Mouse (Mus musculus) embryo, embryonic 10.5 days (tissue): ENCODE results near the gene Cd47.

Source experiments
- DNase-seq: peaks from one replicate; pipeline ENCODE4 v3.0.0-alpha.2; 2015; ENCODE audit warnings: low spot score

The Cd47 gene

GRCm38 (mm10) chr16:49834130-49834693 is 33.9 kb downstream of the Cd47 start:
- no peak for DNase-seq

GRCm38 (mm10) chr16:49836634-49837164 is 36.4 kb downstream of the Cd47 start:
- DNase-seq, result no peak

- DNase-seq, result no peak
Measured at GRCm38 (mm10) chr16:49838923-49839322, 38.6 kb downstream of the Cd47 start.

- DNase-seq, result peak; percentile 51
Measured at GRCm38 (mm10) chr16:49839681-49840535, 39.6 kb downstream of the Cd47 start.

GRCm38 (mm10) chr16:49843723-49844122 is 43.4 kb downstream of the Cd47 start:
- no peak for DNase-seq

- no peak for DNase-seq
Measured at GRCm38 (mm10) chr16:49847224-49848003, 47.1 kb downstream of the Cd47 start.

GRCm38 (mm10) chr16:49848651-49849050 is 48.3 kb downstream of the Cd47 start:
- no peak for DNase-seq

GRCm38 (mm10) chr16:49852940-49853339 is 52.6 kb downstream of the Cd47 start:
- no peak for DNase-seq

- DNase-seq, result no peak
Measured at GRCm38 (mm10) chr16:49853633-49854032, 53.3 kb downstream of the Cd47 start.

- DNase-seq, result no peak
Measured at GRCm38 (mm10) chr16:49854194-49854593, 53.9 kb downstream of the Cd47 start.

GRCm38 (mm10) chr16:49854931-49855835 is 54.9 kb downstream of the Cd47 start:
- DNase-seq, result peak; percentile 91

GRCm38 (mm10) chr16:49855836-49856503 is 55.6 kb downstream of the Cd47 start:
- DNase-seq, result peak; percentile 69

- no peak for DNase-seq
Measured at GRCm38 (mm10) chr16:49856661-49857060, 56.3 kb downstream of the Cd47 start.

GRCm38 (mm10) chr16:49857504-49858160 is 57.3 kb downstream of the Cd47 start:
- peak; percentile 32 for DNase-seq

- DNase-seq, result no peak
Measured at GRCm38 (mm10) chr16:49858161-49858906, 58.0 kb downstream of the Cd47 start.

- DNase-seq, result no peak
Measured at GRCm38 (mm10) chr16:49858907-49859853, 58.8 kb downstream of the Cd47 start.

- DNase-seq, result no peak
Measured at GRCm38 (mm10) chr16:49861986-49862385, 61.7 kb downstream of the Cd47 start.

GRCm38 (mm10) chr16:49866617-49867016 is 66.3 kb downstream of the Cd47 start:
- DNase-seq, result no peak
